Mouse (Mus musculus) right cerebral cortex, postnatal 36 days (tissue): Measurements from ENCODE around the gene Exoc6b.
"Not testable (repeated sequence)": the region's sequence is repeated elsewhere in the genome, so short reads cannot be mapped to it uniquely, and the experiment has no call there.

Source experiments
- DNase-seq, 2 experiments: peaks; one replicate each; pipeline ENCODE4 v3.0.0; 2022; ENCODE audit warnings: low spot score in 2 of 2, mixed read lengths in 1 of 2

The Exoc6b gene

DNA sequence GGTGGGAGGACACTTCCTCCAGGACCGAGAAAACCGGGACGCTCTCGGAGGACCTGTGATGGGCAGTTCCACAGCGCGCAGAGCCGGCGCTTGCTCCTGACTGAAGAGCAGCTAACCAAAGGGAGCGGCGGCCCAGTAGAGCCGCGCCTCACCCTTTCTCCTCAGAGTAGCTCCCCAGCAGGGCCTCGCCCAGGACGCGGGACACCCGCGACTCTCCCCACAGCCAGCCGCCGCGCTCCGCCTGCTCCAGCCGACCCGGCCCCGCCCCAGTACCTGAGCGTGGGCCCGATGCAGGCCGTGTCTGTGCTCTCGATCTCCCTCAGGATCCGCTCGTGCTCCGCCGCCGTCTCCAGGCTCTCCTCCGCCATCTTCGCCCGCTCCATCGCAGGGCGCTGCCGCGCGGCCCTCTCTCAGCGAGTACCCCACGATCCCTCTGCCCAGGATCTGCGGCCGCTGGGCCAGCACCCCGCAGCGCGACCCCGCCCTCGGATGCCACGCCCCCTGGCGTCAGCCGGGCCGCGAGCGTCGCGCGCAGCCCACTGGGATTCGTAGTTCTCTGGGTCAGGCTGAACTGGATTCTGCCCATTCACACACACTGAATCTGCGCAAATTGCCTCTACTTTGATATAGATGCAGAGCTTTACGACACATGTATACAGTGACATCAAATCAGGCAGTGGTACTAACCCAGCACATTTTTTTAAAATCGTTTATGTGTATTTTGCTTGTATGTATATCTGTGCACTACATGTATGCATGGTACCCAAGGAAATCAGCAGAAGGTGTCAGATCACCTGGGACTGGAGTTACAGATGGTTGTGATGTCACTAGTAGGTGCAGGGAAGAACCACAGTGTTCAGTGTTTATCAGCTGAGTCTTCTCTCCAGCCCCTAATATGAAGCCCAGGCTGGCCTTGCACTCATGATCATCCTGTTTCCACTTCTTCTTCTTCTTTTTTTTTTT, at the start of gene Exoc6b:
TSS of gene Exoc6b (minus strand) at position 491 of the 963 bp plus-strand sequence.
- peak; percentile 75 to 78 for DNase-seq

DNA sequence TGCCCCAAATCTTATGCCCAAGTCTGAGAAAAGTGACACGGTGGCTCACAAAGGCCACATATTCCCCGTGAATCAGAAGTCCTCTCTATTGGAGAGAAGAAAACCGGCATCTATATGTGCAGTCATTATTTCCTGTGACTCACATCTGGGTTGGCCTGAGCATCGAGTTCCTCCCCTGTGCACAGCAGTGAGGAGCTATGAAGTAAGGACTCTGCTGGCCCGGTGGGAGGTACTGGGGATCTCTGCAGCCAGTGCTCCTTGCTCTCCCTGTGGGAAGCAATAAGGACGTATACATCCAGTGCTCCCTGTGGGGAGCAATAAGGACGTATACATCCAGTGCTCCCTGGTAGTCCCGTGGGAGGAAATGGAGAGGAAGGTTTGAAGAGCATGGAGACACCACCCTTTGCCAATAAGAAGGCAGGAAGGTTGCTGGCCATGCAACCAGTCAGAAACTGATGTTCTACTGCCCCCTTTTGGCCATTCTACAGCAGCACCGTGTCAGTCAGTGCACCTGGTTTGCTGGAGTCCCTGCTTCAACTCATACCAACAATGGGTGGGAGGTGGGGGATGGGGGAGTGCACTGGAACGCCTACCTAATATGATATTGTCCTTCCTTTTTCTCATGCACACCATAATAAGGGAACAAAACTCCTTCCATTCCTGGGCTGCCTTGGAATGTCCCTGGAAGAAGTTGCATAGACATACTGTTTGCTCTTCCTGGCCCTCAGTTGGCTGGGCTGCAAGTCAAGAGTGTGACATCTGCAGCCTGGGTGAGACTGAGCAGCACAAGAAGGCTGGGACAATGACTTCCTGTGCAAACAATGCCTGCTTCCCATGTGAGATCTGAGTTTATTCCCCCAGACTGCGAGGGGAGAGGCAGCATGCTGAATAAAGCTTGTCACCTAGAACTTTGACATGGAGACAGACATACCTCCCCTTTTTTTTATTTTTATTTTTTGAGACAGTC, 48.5 kb upstream of the Exoc6b start:
- peak in 1 of 2 experiments; percentile 20 for DNase-seq

DNA sequence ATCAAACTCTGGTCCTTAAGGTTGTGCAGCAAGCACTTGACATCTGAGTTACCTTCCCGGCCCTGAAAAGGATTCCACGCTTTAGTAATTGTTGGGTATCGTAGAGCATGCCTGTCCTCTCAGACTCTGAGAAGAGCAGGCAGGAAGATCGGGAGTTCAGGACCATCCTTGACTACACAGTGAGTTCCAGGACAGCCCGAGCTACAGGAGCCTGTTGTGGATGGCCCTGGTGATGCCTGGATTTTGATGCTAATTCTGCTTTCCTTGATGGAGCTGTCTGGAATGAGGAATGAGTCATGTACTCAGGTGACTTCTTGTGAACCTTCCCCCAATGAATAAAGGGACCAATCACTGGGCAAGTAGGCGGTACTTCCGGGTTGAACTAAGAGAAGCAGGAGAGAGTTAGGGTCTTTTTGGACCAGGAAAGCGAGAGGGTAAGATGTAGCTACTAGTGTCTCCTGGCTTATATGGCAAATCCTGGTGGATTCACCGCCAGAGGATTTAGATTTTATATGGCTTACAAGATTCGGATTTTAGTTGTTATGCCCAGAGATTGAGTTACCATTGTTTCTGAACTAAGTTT, 35.8 kb upstream of the Exoc6b start:
- no peak for DNase-seq

DNA sequence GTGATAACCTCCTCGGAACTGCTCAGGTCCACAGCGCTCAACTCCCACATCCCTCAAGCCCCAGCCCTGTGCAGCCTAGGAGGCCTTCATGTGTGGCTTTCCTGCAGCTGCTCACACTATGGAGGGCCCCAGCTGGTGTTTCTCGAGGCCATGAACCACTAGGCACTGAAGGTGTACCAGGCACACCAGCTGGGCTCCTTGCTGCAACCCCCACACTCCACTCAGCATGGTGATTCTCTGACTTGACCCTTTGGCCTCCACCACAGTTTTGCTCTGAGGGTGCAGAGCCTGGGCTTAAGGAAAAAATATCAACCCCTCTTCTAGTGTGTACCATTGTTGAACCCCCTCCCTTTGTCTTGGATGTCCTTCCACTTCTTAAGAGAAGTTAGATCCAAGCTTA, 34.0 kb upstream of the Exoc6b start:
- DNase-seq: no peak

DNA sequence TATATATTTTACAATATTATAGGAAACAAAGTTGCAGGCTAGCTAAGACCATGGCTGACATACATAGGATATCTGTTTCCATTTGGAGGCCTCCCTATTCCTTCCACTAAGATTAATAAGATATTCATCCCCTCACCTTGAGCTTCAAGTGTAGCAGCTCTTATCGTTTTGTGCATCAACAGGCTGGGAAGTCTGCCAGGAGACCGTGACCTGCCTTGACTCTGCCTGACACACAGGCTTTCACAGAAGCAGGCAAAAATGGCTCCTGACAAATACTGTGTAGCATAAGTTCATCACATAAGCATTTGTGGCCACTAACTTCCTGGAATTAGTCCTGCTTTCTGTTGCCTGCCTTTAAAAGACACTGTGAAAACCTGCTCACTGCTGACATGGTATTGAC, 27.1 kb upstream of the Exoc6b start:
- DNase-seq: no peak

DNA sequence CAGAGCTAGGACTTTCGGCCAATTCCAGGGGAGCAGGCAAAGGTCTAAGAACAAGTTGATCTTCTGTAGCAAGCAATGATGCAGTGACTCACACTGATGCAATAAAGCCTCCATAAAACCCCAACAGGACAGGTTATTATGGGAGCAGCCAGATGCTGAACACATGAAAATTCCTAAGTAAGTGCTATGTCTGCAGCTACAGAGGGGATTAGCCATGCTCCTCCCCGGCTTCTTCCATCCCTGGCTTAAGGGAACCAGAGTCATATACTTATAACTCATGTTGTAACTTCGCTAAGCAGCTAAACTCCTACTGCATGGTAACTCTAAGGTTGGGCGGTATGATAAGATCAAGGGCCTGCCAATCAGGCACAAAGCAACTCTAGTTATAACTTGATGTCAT, 18.1 kb upstream of the Exoc6b start:
- DNase-seq: no peak

DNA sequence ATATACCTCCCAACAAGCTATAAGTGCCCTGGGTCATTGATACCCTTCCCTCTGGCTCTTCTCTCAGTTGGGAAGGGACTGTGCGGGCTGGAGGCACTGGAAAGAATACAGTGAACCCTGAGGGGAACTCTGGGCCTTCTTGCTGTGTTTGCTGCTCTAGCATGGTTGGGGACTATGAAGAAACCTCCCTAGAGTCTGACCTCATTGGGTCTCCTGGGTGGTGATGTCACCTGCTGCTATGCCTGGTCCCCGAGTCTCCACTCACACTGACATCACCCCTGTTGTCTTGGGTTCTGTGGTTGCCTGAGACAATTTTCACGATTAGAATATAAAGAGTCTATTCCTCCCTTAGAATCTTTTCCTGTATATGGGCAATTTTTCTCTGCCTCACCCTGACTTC, 17.3 kb upstream of the Exoc6b start:
- no peak for DNase-seq

DNA sequence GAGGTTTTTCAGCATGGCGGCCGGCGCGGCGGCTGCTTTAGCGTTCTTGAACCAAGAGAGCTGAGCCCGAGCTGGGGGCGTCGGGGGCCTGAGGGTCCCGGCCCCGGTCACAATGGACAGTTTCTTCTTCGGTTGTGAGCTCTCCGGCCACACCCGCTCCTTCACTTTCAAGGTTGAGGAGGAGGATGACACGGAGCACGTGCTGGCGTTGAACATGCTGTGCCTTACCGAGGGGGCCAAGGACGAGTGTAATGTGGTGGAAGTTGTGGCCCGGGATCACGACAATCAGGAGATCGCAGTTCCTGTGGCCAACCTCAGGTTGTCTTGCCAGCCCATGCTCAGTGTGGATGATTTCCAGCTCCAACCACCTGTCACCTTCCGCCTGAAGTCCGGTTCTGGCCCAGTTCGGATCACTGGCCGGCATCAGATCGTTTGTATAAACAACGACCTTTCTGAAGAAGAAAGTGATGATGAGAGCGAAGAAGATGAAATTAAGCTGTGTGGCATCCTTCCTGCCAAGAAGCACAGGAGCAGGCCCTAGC, 6.9 kb upstream of the Exoc6b start:
- not testable (repeated sequence) for DNase-seq

DNA sequence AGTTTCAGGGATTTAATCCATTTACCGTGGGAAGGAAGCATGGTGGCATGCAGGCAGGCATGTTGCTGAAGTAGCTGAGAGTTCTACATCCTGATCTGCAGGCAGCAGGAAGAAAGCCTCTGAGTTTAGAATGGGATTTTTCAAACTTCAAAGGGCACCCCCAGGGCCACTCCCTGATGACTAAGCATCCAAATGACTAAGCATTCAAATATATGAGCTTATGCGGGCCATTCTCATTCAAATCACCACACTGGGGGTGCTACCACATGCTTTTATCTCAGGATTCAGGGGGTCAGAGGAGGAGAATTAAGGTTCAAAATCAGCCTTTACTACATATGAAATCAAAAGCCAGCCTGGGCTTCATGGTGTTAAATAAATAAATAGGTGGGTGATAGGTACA, 5.7 kb upstream of the Exoc6b start:
- no peak for DNase-seq

DNA sequence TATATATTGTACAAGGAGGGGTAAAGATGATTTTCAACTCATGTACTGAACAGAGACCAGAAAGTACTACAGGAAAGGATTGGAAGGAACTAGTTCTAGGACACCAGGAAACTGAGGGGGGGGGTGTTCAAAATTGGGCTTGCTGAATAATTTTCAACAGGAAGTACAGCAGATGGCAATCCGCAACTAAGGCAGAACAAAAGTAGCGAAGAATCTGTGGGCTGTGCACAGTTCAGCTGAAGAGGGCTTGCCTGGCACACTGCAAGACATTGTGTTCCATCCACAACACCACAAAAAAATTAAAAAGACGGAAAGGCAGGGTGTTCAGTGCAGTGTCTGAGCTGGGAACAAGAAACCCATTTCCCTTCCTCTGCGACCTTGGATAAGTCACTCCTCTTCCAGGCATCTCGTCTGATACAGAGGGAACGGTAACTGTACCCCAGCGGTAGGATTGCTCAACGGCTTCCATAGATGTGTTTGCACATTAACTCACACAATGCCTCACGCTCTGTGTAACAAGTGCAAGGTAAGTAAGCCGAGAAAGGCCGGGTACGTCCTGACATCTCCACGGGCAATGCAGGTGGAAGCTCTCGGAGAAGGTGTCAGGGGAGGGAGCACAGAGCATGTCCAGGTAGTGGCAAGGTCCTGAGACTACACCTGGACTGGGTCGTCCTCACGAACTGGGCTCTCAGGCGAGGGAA, 841 bp downstream of the Exoc6b start:
- DNase-seq: peak; percentile 10 to 53

DNA sequence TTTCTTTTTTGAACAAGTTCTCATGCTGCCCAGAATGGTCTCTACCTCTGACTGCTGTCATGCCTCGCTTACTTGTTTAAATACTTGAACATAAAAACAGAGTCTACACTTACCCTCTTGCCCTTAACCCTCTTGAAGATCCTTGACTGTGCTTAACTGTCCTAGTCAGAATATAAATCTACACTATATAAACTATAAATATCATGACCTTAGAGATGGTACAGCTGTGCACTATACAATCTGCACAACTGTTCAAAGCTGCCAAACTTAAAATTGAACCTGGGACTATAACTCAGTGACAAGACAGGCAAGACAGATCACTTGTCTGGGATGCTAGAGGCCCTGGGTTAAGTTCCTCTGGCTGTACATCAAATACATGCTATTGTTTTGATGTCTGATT, 11.7 kb downstream of the Exoc6b start:
- DNase-seq: no peak

DNA sequence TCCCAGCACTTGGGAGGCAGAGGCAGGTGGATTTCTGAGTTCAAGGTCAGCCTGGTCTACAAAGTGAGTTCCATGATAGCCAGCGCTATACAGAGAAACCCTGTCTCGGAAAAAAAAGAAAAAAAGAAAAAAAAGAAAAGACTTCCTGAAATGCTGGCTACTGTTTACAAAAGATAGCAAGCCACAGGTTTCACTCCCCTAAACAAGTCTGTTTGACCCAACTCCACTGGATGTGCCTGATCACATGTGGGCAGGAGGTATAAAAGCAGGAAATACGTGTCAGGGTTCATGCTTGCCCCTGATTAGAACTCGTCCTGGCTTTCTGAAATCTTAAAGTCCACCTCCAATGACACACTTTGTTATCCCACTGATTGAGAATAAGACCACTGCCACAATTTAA, 18.2 kb downstream of the Exoc6b start:
- no peak for DNase-seq

DNA sequence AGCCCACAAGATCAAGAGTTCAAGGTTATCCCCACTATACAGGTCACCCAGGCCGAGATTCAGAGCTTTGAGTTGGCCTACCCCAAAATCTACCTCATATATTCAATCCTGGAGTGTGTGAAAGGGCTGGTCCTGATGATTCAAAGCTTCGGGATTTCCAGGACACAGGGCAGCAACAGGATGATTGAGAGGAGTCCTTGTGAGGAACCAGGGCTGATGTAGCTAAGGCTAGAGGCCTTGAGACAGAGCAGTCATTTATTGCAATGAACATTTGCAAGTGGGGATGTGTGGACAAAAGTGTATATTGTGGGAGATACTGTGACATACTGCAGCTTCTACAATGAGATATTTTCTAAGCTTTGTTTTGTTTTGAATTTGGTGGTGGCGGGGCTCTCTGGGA, 22.8 kb downstream of the Exoc6b start:
- DNase-seq: no peak

DNA sequence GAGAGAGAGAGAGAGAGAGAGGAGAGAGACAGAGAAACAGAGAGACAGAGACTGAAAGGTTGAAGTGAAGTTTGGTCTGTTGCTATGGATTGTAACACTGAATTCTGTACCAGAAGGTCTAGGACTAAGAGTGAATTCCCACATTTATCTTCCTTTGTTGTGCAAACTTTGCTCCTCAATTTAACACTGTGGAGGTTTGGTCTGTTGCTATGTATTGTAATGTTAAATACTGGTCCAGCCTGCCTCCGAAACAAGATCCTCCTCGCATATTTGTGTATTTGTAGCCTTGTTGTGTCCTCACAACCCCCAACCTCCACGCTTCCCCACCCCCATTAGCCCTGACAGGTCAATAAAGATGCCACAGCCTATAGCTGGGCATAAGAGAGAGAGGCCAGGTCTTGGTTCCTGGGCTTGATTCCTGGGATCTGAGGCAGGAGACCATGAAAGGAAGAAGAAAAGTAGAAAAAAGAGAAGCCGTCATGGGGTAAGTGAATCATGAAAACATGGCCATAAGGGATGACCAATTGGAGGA, 24.6 kb downstream of the Exoc6b start:
- DNase-seq: no peak

DNA sequence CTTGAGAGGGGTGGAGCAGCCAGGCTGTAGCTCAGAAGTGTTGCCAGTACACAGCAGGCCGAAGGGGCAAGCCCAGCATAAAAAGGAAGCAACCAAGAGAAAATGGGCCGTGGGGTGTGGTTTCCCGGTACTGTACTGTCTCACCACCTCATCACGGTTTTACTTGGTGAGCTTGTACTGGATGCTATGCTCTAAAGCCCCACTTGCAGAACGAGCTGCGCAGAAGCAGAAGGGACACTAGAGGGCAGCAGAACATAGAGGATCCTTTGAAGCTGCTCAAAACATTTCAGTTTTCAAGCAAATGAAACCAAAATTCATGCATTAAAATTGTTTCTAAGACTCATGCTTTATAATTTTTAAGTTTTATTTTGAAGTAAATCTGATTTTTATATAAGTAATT, 31.6 kb downstream of the Exoc6b start:
- DNase-seq: peak; percentile 27 to 53

DNA sequence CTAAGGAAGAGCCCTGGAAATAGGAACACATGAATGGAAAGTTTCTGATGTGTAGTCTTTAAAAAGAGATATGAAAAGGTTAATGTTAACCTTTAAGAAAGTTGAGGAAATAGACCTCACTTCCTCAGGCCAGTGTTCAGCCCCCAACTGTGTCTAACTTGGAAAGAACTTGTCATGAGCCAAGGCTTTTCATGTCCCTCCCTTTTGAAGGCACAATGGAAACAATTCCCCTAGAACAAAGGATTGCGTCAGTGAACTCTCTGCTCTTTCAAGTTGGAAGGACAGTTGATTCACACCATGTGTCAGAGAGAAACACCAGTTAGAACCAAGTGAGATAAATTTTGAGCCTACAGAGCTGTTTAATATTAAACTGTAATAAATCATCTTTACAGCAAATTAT, 39.6 kb downstream of the Exoc6b start:
- no peak for DNase-seq

DNA sequence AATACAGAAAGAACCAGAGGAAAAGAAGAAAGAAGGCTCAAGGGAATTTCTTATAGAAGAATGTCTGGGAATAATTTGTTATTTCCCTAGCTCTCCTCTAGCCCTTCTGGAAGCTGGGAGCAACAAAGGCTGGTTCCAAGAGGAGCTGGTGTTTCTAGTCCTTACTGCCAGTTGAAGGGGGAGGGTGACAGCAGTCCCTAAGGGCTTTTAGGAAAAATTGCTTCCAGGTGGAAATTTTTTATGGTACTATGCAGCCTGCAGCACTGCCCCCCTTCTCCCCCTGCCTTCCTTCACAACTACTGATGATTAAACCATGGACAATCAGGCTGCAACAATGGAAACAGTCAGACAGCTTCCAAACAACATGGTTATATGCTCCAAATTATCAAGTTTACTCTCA, 44.9 kb downstream of the Exoc6b start:
- DNase-seq: no peak

DNA sequence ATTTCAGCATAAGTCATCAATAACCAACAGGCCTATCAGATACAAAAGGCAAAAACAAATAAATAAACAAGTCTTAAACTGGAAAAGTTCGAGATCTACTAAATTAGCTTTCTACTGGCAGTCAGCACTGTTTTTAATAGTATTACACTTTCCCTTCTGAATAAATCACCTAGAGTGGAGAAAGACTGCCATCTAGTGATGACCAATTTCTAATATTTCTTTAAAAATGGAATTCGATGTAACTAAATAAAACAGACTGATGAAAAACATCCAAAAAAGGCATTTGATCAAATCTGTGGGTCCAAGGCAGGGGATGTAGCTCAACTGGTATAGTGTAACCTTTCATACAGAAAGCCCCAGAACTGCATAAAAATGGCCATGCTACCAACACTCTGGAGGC, 52.3 kb downstream of the Exoc6b start:
- no peak for DNase-seq

DNA sequence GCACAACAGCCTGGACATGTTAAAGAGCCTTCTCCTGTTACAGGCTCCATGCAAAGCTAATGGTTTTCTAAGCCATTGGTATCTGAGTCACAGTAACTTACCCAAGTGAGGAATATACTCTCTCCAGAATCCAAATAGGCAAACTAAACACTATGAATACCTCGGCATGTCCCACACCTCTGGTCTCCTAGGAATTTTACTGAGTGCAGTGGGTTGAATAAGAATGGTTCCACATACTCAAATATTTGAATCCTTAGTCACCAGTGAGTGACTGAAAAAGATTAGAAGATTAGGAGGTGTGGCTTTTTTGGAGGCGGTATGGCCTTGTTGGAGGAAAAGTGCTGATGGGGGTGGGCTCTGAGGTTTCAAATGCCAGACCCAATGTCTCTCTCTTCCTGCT, 55.4 kb downstream of the Exoc6b start:
- no peak for DNase-seq

DNA sequence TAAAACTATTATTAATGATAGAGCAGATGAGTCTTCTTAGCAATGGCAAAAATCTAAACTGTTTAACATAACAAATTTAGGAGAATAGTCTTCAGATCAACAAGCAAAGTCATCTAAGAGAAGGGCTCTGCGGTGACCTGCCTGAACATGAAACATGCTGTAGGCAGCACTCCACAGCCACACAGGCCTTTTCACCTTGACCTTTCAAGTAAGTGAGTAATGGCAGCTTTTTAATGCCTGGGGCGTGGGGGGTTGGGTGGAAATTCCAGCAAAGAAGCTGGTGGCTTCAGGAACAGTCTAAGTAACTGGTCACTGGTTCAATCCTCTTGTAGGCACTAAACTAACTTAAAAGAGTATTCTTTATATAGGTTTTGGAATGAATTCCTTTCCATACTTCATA, 58.9 kb downstream of the Exoc6b start:
- no peak for DNase-seq

DNA sequence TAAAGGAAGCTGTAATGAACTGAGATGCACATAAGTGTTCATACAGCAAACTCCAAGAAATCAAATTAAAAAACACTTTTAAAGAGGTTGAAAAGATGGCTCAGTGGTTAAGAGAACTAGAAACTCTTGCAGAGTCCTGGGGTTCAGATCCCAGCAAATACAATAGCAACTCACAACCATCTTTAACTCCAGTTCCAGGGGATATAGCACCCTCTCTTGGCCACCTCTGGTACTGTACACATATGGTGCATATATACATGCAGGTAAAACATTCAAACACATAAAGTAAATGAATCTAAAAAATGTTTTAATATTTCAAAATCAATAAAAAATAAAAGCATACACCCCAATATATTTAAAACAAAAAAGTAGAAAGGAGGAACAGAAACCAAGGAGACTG, 73.9 kb downstream of the Exoc6b start:
- DNase-seq: no peak
